In the genomic region with DNA sequence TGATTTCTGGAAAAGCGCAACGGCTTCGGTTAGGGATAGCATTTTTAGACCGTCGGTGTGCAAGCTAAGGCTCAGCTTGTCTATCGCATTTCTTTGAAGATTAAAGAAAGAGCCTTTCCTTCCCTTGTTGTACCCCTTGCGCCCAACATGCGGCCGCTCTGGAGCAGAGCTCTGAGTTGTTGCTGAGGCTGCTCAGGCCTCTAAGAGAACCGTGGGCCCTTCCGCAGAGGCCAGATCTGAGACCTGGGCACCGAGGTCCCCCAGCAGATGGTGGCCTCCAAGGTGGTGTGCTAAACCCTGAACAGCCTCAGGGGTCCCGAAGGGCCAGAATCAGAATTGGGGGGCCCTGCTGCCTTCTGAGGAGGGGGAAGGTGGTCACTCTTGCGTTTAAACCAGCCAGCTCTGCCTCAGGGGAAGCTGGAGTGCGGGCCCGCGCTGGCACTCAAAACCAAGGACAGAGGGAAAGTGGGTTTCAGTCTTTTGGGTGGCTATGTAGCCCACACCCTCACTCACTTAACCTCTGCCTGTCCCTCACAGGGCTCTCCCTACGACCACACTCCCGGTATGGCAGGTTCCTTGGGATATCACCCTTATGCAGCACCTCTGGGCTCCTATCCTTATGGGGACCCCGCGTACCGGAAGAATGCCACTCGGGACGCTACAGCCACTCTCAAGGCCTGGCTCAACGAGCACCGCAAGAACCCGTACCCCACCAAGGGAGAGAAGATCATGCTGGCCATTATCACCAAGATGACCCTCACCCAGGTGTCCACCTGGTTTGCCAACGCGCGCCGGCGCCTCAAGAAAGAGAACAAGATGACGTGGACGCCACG, we compare ENCODE assay signal across 9 mouse cellular contexts. TPM values are rescaled to one million over a fixed set of nuclear protein-coding genes. Genes with fewer than 3 reads are reported as not detected.
DNase-seq lines count a peak whose midpoint lies in the region; ATAC-seq and TF ChIP-seq lines count a peak whose summit lies in the region.
"Had no signal": no experiment of that assay in that cellular context is flagged by ENCODE, and none has a peak within 500 bp of the region (broad histone marks: within the 10 kb centered on the region; RNA-seq: fewer than 3 reads in every experiment).

No protein-coding gene starts in this region.

- DNase-seq in intestine, embryonic 14.5 days (ENCODE audit: low spot score), result peak; percentile 69
- peak; percentile 68 for DNase-seq in embryo, embryonic 9.5 days (ENCODE audit: extremely low spot score)
- peak; percentile 73 for DNase-seq in hindbrain, embryonic 11.5 days (ENCODE audit: low spot score)
- peak; percentile 22 for DNase-seq in lung, postnatal 0 days (ENCODE audit: low spot score)
- no peak for DNase-seq in cerebellum, adult 9-11 months

- no peak overlapping the region for H3K27ac ChIP-seq in intestine, embryonic 14.5 days (ENCODE audit: low read depth)
- no peak overlapping the region for H3K27ac ChIP-seq in intestine, embryonic 16.5 days (ENCODE audit: low read length)
- H3K27ac ChIP-seq in hindbrain, embryonic 11.5 days (ENCODE audit: low read depth, low read length), result peak overlapping the region; percentile 99
- H3K27ac ChIP-seq in lung, postnatal 0 days (ENCODE audit: low read length), result peak overlapping the region; percentile 55
- H3K27ac ChIP-seq in stomach, embryonic 15.5 days, result no peak overlapping the region

- TF ChIP-seq CTCF in lung, postnatal 0 days (IDR thresholded peaks at IDR 0.05), result no peak

- no peak overlapping the region for H3K4me2 ChIP-seq in intestine, embryonic 14.5 days (ENCODE audit: low read length)
- no peak overlapping the region for H3K4me2 ChIP-seq in intestine, embryonic 16.5 days (ENCODE audit: low read depth, low read length)
- peak overlapping the region; percentile 92 for H3K4me2 ChIP-seq in hindbrain, embryonic 11.5 days (replicated peaks; ENCODE audit: low read depth, low read length)
- peak overlapping the region; percentile 60 for H3K4me2 ChIP-seq in lung, postnatal 0 days (replicated peaks; ENCODE audit: low read depth, low read length)
- H3K4me2 ChIP-seq in stomach, embryonic 15.5 days, result peak overlapping the region; percentile 42

- TF ChIP-seq EP300 in lung, postnatal 0 days (IDR thresholded peaks at IDR 0.05), result no peak

- H3K9ac ChIP-seq in intestine, embryonic 14.5 days (ENCODE audit: low read length), result no peak overlapping the region
- H3K9ac ChIP-seq in intestine, embryonic 16.5 days (ENCODE audit: low read depth, low read length), result no peak overlapping the region
- peak overlapping the region; percentile 98 for H3K9ac ChIP-seq in hindbrain, embryonic 11.5 days (ENCODE audit: low read depth, low read length)
- H3K9ac ChIP-seq in lung, postnatal 0 days (replicated peaks; ENCODE audit: low read depth), result peak overlapping the region; percentile 60
- no peak overlapping the region for H3K9ac ChIP-seq in stomach, embryonic 15.5 days

- no peaks in the 10 kb centered on the region for H3K36me3 ChIP-seq in intestine, embryonic 14.5 days (ENCODE audit: control insufficient read depth, insufficient read depth, low read length)
- no peaks in the 10 kb centered on the region for H3K36me3 ChIP-seq in intestine, embryonic 16.5 days (ENCODE audit: control insufficient read depth, insufficient read depth, low read length)
- 0 out of 2 replicates have a peak, but pooled peaks cover 3% of the 10 kb centered on the region for H3K36me3 ChIP-seq in hindbrain, embryonic 11.5 days (ENCODE audit: control insufficient read depth, insufficient read depth, low read length)
- no peaks in the 10 kb centered on the region for H3K36me3 ChIP-seq in lung, postnatal 0 days (ENCODE audit: insufficient read depth, low read length)
- H3K36me3 ChIP-seq in stomach, embryonic 15.5 days, result no peaks in the 10 kb centered on the region

- peaks cover 24% of the 10 kb centered on the region; the same call in 1 of the 2 replicates for H3K4me1 ChIP-seq in intestine, embryonic 14.5 days (replicated peaks; ENCODE audit: control insufficient read depth, insufficient read depth, low read length)
- H3K4me1 ChIP-seq in intestine, embryonic 16.5 days (ENCODE audit: control insufficient read depth, insufficient read depth, low read length), result peaks cover 20% of the 10 kb centered on the region
- H3K4me1 ChIP-seq in hindbrain, embryonic 11.5 days (replicated peaks; ENCODE audit: control insufficient read depth, insufficient read depth, low read length), result peaks cover 2% of the 10 kb centered on the region
- peaks cover 7% of the 10 kb centered on the region; the same call in 1 of the 2 replicates for H3K4me1 ChIP-seq in lung, postnatal 0 days (ENCODE audit: insufficient read depth, low read depth, low read length)
- H3K4me1 ChIP-seq in stomach, embryonic 15.5 days, result peaks cover 37% of the 10 kb centered on the region

- peaks cover 89% of the 10 kb centered on the region for H3K27me3 ChIP-seq in intestine, embryonic 14.5 days (replicated peaks; ENCODE audit: control insufficient read depth, insufficient read depth, low read length)
- peaks cover 75% of the 10 kb centered on the region for H3K27me3 ChIP-seq in intestine, embryonic 16.5 days (replicated peaks; ENCODE audit: control insufficient read depth, insufficient read depth, low read length)
- peaks cover 1% of the 10 kb centered on the region for H3K27me3 ChIP-seq in hindbrain, embryonic 11.5 days (ENCODE audit: control insufficient read depth, insufficient read depth, low read length)
- H3K27me3 ChIP-seq in lung, postnatal 0 days (replicated peaks; ENCODE audit: insufficient read depth, low read length), result peaks cover 43% of the 10 kb centered on the region
- H3K27me3 ChIP-seq in stomach, embryonic 15.5 days (replicated peaks), result peaks cover 77% of the 10 kb centered on the region

- H3K4me3 ChIP-seq in intestine, embryonic 14.5 days (ENCODE audit: low read depth, low read length), result 0 out of 2 replicates have a peak overlapping the region, but pooled peaks have one; percentile 11
- no peak overlapping the region; the same call in 1 of the 2 replicates for H3K4me3 ChIP-seq in intestine, embryonic 16.5 days (ENCODE audit: low read length)
- peak overlapping the region; percentile 96 for H3K4me3 ChIP-seq in hindbrain, embryonic 11.5 days (ENCODE audit: low read depth, low read length)
- peak overlapping the region; percentile 70 for H3K4me3 ChIP-seq in lung, postnatal 0 days (ENCODE audit: low read depth, low read length)
- peak overlapping the region; percentile 76 for H3K4me3 ChIP-seq in stomach, embryonic 15.5 days (replicated peaks)

- WGBS in intestine, embryonic 14.5 days, result 2% methylated on average over 35 of the region's 35 CpGs
- WGBS in intestine, embryonic 16.5 days, result 3% methylated on average over 35 of the region's 35 CpGs
- WGBS in hindbrain, embryonic 11.5 days, result under 1% methylated on average over 35 of the region's 35 CpGs
- 3% methylated on average over 35 of the region's 35 CpGs for WGBS in lung, postnatal 0 days
- 3% methylated on average over 35 of the region's 35 CpGs for WGBS in stomach, embryonic 15.5 days

- no peak for ATAC-seq in intestine, embryonic 14.5 days (replicated peaks; ENCODE audit: low FRiP score, low TSS enrichment, low read depth)
- ATAC-seq in intestine, embryonic 16.5 days, result no peak
- ATAC-seq in hindbrain, embryonic 11.5 days (ENCODE audit: low FRiP score), result no peak
- no peak for ATAC-seq in lung, postnatal 0 days
- ATAC-seq in stomach, embryonic 15.5 days (ENCODE audit: insufficient read depth, low FRiP score, low read depth), result no peak
- ATAC-seq in granulocyte monocyte progenitor cell, adult 5-6 weeks (replicated peaks; ENCODE audit: poor library complexity, severe bottlenecking), result no peak

- H3K9me3 ChIP-seq in intestine, embryonic 14.5 days (ENCODE audit: control insufficient read depth, low read length), result no peaks in the 10 kb centered on the region
- no peaks in the 10 kb centered on the region for H3K9me3 ChIP-seq in intestine, embryonic 16.5 days (ENCODE audit: control insufficient read depth, low read length)
- no peaks in the 10 kb centered on the region for H3K9me3 ChIP-seq in hindbrain, embryonic 11.5 days (ENCODE audit: control insufficient read depth, low read length)
- no peaks in the 10 kb centered on the region for H3K9me3 ChIP-seq in lung, postnatal 0 days (ENCODE audit: low read length)
- H3K9me3 ChIP-seq in stomach, embryonic 15.5 days, result no peaks in the 10 kb centered on the region

RNA-seq across cellular contexts. Expression of a gene that starts 1.8 kb away (rescaled TPM):
- polyA plus RNA-seq in intestine, embryonic 14.5 days (2014; fragmentation: Nextera tagmentation; extraction: Ambion mirVana), result 0.07 TPM in 1 of 2 replicates, not detected in the other
- polyA plus RNA-seq in intestine, embryonic 16.5 days (2015; fragmentation: Nextera tagmentation; extraction: Ambion mirVana), result not detected in 2 replicates
- 23.2 and 25.5 TPM in 2 replicates for polyA plus RNA-seq in hindbrain, embryonic 11.5 days (2014; fragmentation: Nextera tagmentation; extraction: Ambion mirVana)
- polyA plus RNA-seq in lung, postnatal 0 days (2015; fragmentation: Nextera tagmentation; extraction: Ambion mirVana), result 19.3 and 21.1 TPM in 2 replicates
- polyA plus RNA-seq in stomach, embryonic 15.5 days (2015; fragmentation: Nextera tagmentation; extraction: Ambion mirVana), result 1.7 and 3.5 TPM in 2 replicates
- total RNA-seq in granulocyte monocyte progenitor cell, adult 5-6 weeks (2014; fragmentation: Nextera tagmentation), result not detected in 2 replicates
- total RNA-seq in granulocyte monocyte progenitor cell, adult 5-6 weeks (2017), result not detected in 2 replicates
- total RNA-seq: neutrophil, adult 5-6 weeks had no signal

Comparison
In these comparisons a context has a peak if more than half of its experiments do, and no peak if none do; other contexts are left out.
1. H3K27ac ChIP-seq: peak in hindbrain, embryonic 11.5 days (single experiment) and lung, postnatal 0 days (single experiment); none in intestine, embryonic 14.5 days (single experiment), intestine, embryonic 16.5 days (single experiment) and stomach, embryonic 15.5 days (single experiment).
2. H3K4me2 ChIP-seq: peak in hindbrain, embryonic 11.5 days (single experiment), lung, postnatal 0 days (single experiment) and stomach, embryonic 15.5 days (single experiment); none in intestine, embryonic 14.5 days (single experiment) and intestine, embryonic 16.5 days (single experiment).
3. H3K9ac ChIP-seq: peak in hindbrain, embryonic 11.5 days (single experiment) and lung, postnatal 0 days (single experiment); none in intestine, embryonic 14.5 days (single experiment), intestine, embryonic 16.5 days (single experiment) and stomach, embryonic 15.5 days (single experiment).